Mouse (Mus musculus) left cerebral cortex, adult 6 months (tissue): Measurements from ENCODE around the gene 2810006K23Rik. TPM values are rescaled to one million over a fixed set of nuclear protein-coding genes. Genes with fewer than 3 reads are reported as not detected.

Source experiments
- long read RNA-seq, 2 experiments: library from polyadenylated mRNA; unstranded; transcript quantifications; one replicate each; pipeline ENCODE4 v2.0.0; 2019 to 2020
- polyA plus RNA-seq: library from polyadenylated mRNA; unstranded; fragments of <200 nt; fragmentation: Nextera tagmentation; gene quantifications from 2 replicates; pipeline ENCODE4 v1.2.3, GENCODE M21; 2021

The 2810006K23Rik gene
- polyA plus RNA-seq: 11.6 and 12.8 TPM in 2 replicates
- long read RNA-seq, experiment 1, transcript 2810006K23Rik-201 (3 exons, 1,677 nt): major isoform, 46 of 52 reads
- long read RNA-seq, experiment 1, partial matches to known transcripts: 3 of 52 reads
- long read RNA-seq, experiment 1, other reads (novel, unspliced or antisense): 2 of 52 reads
- long read RNA-seq, experiment 2, transcript 2810006K23Rik-201 (3 exons, 1,677 nt): major isoform, 16 of 23 reads
- long read RNA-seq, experiment 2, partial matches to known transcripts: 3 of 23 reads
- long read RNA-seq, experiment 2, other reads (novel, unspliced or antisense): 4 of 23 reads

DNA sequence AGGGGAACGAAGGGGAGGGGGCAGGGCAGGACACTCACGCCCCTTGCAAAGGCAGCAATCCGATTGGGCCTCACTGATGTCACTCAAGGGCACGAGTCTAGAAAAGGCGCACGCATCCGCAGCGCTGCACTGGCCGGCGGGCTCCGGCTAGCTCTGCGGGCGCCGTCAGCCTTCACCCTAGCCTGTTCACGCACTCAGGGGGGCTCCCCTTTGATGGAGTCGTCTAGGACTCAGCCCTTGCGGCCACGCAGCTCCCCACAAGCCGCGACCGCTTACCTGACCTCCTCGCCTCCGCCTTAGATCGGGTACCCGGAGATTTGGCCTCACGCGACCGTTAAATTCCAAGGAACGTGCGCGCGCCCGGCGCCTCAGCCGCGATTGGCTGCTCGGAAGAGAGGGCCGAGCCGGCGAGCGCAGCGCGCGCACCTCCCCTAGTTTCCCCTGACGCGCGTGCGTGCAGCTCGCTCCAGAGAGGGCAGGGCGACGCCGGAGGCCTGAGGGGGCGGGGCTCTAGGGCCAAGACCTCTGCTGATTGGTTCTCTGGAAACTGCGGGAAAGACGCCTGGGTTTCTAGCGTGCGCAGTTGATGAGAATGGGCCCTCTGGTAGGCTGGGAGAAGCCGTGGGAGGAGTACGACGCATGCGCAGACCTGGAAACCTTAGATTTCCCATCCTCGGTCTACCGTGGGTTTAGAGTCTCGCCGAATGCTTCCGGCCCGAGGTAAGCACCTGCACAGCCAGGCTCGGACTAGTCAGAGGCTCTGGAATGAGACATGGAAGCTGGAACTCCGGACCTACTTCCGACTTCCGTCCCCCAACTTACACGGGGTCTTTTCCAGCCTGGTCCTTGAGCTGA, at the start of gene 2810006K23Rik, which contains the start of gene Mphosph9:
Gene 2810006K23Rik, plus strand, starts transcription at position 580 of the 855 bp plus-strand sequence.
Gene Mphosph9, minus strand, starts transcription at position 463 of the 855 bp plus-strand sequence.

DNA sequence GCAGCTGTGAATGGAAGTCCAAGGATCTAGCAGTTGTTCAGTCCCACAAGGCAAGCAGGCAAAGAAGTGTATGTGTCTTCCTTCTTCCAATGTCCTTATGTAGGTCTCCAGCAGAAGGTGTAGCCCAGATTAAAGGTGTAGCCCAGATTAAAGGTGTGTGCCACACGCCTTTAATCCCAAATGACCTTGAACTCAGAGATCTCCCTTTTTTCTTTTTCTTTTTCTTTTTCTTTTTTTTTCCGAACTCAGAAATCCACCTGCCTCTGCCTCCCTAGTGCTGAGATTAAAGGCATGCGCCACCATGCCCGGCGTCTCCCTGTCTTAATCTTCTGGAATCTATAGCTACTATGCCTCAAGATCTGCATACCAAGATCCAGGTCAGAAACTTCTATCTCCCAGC, 35.1 kb downstream of the 2810006K23Rik start, which contains the start of gene Cdk2ap1:
Gene Cdk2ap1, minus strand, starts transcription at position 101 of the 400 bp plus-strand sequence.

Other genes with a start within 250 kb of the 2810006K23Rik start
- gene Abcb9, start 232.3 kb upstream of the 2810006K23Rik start, polyA plus RNA-seq: 28.7 and 35.1 TPM in 2 replicates
- 46.6 and 68.3 TPM in 2 replicates for gene Ogfod2, start 215.8 kb upstream of the 2810006K23Rik start, polyA plus RNA-seq
- 105 and 120 TPM in 2 replicates for gene Arl6ip4, start 212.0 kb upstream of the 2810006K23Rik start, polyA plus RNA-seq
- gene Pitpnm2, start 78.3 kb upstream of the 2810006K23Rik start, polyA plus RNA-seq: 35.1 and 39.8 TPM in 2 replicates
- 5.0 and 9.7 TPM in 2 replicates for gene Mphosph9, start 117 bp upstream of the 2810006K23Rik start, polyA plus RNA-seq
- 25.5 and 85.7 TPM in 2 replicates for gene Cdk2ap1, start 35.0 kb downstream of the 2810006K23Rik start, polyA plus RNA-seq
- gene Sbno1, start 97.9 kb downstream of the 2810006K23Rik start, polyA plus RNA-seq: 51.9 and 59.2 TPM in 2 replicates
- gene Kmt5a, start 111.8 kb downstream of the 2810006K23Rik start, polyA plus RNA-seq: 5.7 and 13.3 TPM in 2 replicates
- 23.9 and 28.5 TPM in 2 replicates for gene Rilpl2, start 150.3 kb downstream of the 2810006K23Rik start, polyA plus RNA-seq
- gene Snrnp35, start 155.0 kb downstream of the 2810006K23Rik start, polyA plus RNA-seq: 7.9 and 11.4 TPM in 2 replicates
- 21.5 and 28.7 TPM in 2 replicates for gene Rilpl1, start 203.3 kb downstream of the 2810006K23Rik start, polyA plus RNA-seq
- gene Tmed2, start 212.6 kb downstream of the 2810006K23Rik start, polyA plus RNA-seq: 146 and 207 TPM in 2 replicates
- 11.1 and 12.3 TPM in 2 replicates for gene Ddx55, start 224.8 kb downstream of the 2810006K23Rik start, polyA plus RNA-seq